Mouse (Mus musculus) embryonic facial prominence, embryonic 12.5 days (tissue): ENCODE data around the gene Elp4. TPM values are rescaled to one million over a fixed set of nuclear protein-coding genes. Genes with fewer than 3 reads are reported as not detected.

Experiments used
- ATAC-seq: fragments of 200-750 bp; cut with Nextera tagmentation; 2 replicates; pipeline ENCODE4 v1.8.0; 2017; ENCODE audit not compliant: insufficient number of reproducible peaks, insufficient read depth, low FRiP score, low TSS enrichment
- H3K27ac ChIP-seq: fragments of 300-500 bp; sonication (generic); 2 replicates; pipeline ENCODE4 v1.5.1; 2016; ENCODE audit warnings: mild to moderate bottlenecking
- H3K27me3 ChIP-seq: fragments of 300-500 bp; sonication (generic); 2 replicates; pipeline ENCODE4 v1.6.1; 2016; ENCODE audit warnings: mild to moderate bottlenecking, moderate library complexity
- H3K36me3 ChIP-seq: fragments of 300-500 bp; sonication (generic); 2 replicates; pipeline ENCODE4 v1.6.1; 2016; ENCODE audit warnings: mild to moderate bottlenecking
- H3K4me1 ChIP-seq: fragments of 300-500 bp; sonication (generic); 2 replicates; pipeline ENCODE4 v1.6.1; 2016
- H3K4me2 ChIP-seq: fragments of 300-500 bp; sonication (generic); replicated peaks from 2 replicates; pipeline ENCODE4 v1.6.1; 2016; ENCODE audit warnings: mild to moderate bottlenecking, moderate library complexity
- H3K4me3 ChIP-seq: fragments of 300-500 bp; sonication (generic); 2 replicates; pipeline ENCODE4 v1.5.1; 2016; ENCODE audit warnings: mild to moderate bottlenecking
- H3K9ac ChIP-seq: fragments of 300-500 bp; sonication (generic); 2 replicates; pipeline ENCODE4 v1.6.1; 2016; ENCODE audit warnings: mild to moderate bottlenecking, moderate library complexity
- H3K9me3 ChIP-seq: fragments of 300-500 bp; sonication (generic); 2 replicates; pipeline ENCODE4 v1.6.1; 2016; ENCODE audit warnings: mild to moderate bottlenecking, moderate library complexity
- WGBS: fragments of 180-500 bp; shearing (Covaris S2); methylation state at CpG from one replicate; pipeline ENCODE4 v1.1.7; 2016; 5-methylcytosine and 5-hydroxymethylcytosine counted together
- polyA plus RNA-seq: library from polyadenylated mRNA; unstranded; fragments of >200 nt; fragmentation: Nextera tagmentation; extraction: Ambion mirVana; gene quantifications from 2 replicates; pipeline ENCODE4 v1.2.1, GENCODE M21; 2016

Elp4 gene
- polyA plus RNA-seq, 1 experiment from 2014 or later, result 48.5 TPM

- Histone ChIP-seq H3K4me3 (no peak overlapping the region), H3K27ac (no peak overlapping the region), H3K4me2 (no peak overlapping the region), H3K4me1 (peaks cover 3% of the 10 kb centered on the region; the same call in 1 of the 2 replicates), H3K36me3 (no peaks in the 10 kb centered on the region), H3K9ac (no peak overlapping the region), H3K9me3 (no peaks in the 10 kb centered on the region), H3K27me3 (peaks cover 90% of the 10 kb centered on the region)
- WGBS, result 10% methylated on average over 5 of the region's 5 CpGs
- ATAC-seq, result no peak
These were observed 238.7 kb downstream of the Elp4 start for GRCm38 (mm10) chr2:105665491-105666250.

- Histone ChIP-seq H3K4me1 (peaks cover 5% of the 10 kb centered on the region), H3K36me3 (no peaks in the 10 kb centered on the region), H3K4me3 (no peak overlapping the region), H3K27me3 (peaks cover 89% of the 10 kb centered on the region), H3K4me2 (no peak overlapping the region), H3K9me3 (no peaks in the 10 kb centered on the region), H3K27ac (no peak overlapping the region), H3K9ac (no peak overlapping the region)
- ATAC-seq, result no peak
- WGBS, result 6% methylated on average over 5 of the region's 5 CpGs
These were observed 239.4 kb downstream of the Elp4 start for GRCm38 (mm10) chr2:105664996-105665395.

- no peak overlapping the region for H3K27ac ChIP-seq
- no peaks in the 10 kb centered on the region for H3K9me3 ChIP-seq
- peaks cover 89% of the 10 kb centered on the region for H3K27me3 ChIP-seq
- H3K4me1 ChIP-seq, result peaks cover 6% of the 10 kb centered on the region
- ATAC-seq, result no peak
- H3K36me3 ChIP-seq, result no peaks in the 10 kb centered on the region
- no peak overlapping the region for H3K9ac ChIP-seq
- WGBS, result 6% methylated on average over 10 of the region's 10 CpGs
- H3K4me2 ChIP-seq, result no peak overlapping the region
- H3K4me3 ChIP-seq, result no peak overlapping the region
These were observed 241.3 kb downstream of the Elp4 start for GRCm38 (mm10) chr2:105663101-105663511.

GRCm38 (mm10) chr2:105662606-105663005, 241.8 kb downstream of the Elp4 start:
- Histone ChIP-seq H3K27me3 (peaks cover 87% of the 10 kb centered on the region), H3K9ac (no peak overlapping the region), H3K27ac (no peak overlapping the region), H3K4me1 (peaks cover 6% of the 10 kb centered on the region), H3K4me3 (no peak overlapping the region), H3K9me3 (no peaks in the 10 kb centered on the region), H3K36me3 (no peaks in the 10 kb centered on the region), H3K4me2 (no peak overlapping the region)
- no peak for ATAC-seq
- WGBS, result 2% methylated on average over 7 of the region's 7 CpGs

- H3K9ac ChIP-seq, result no peak overlapping the region
- no peak overlapping the region for H3K4me2 ChIP-seq
- H3K27me3 ChIP-seq, result peaks cover 86% of the 10 kb centered on the region
- peaks cover 6% of the 10 kb centered on the region for H3K4me1 ChIP-seq
- no peak overlapping the region for H3K4me3 ChIP-seq
- no peak overlapping the region for H3K27ac ChIP-seq
- no peak for ATAC-seq
- no peaks in the 10 kb centered on the region for H3K9me3 ChIP-seq
- H3K36me3 ChIP-seq, result no peaks in the 10 kb centered on the region
- 3% methylated on average over 16 of the region's 16 CpGs for WGBS
These were observed 242.2 kb downstream of the Elp4 start for GRCm38 (mm10) chr2:105662121-105662520.

GRCm38 (mm10) chr2:105661623-105662066, 242.7 kb downstream of the Elp4 start:
- no peak for ATAC-seq
- Histone ChIP-seq H3K27me3 (peaks cover 86% of the 10 kb centered on the region), H3K4me1 (peaks cover 6% of the 10 kb centered on the region), H3K4me2 (no peak overlapping the region), H3K4me3 (no peak overlapping the region), H3K9me3 (no peaks in the 10 kb centered on the region), H3K9ac (no peak overlapping the region), H3K27ac (no peak overlapping the region), H3K36me3 (no peaks in the 10 kb centered on the region)
- WGBS, result 2% methylated on average over 18 of the region's 18 CpGs

- WGBS, result 2% methylated on average over 26 of the region's 26 CpGs
- Histone ChIP-seq H3K36me3 (no peaks in the 10 kb centered on the region), H3K9ac (no peak overlapping the region), H3K4me2 (no peak overlapping the region; the same call in 1 of the 2 replicates), H3K27me3 (peaks cover 84% of the 10 kb centered on the region), H3K9me3 (no peaks in the 10 kb centered on the region), H3K27ac (no peak overlapping the region), H3K4me3 (peak overlapping the region; percentile 4; the same call in 1 of the 2 replicates), H3K4me1 (peaks cover 6% of the 10 kb centered on the region)
- ATAC-seq, result no peak
These were observed 243.3 kb downstream of the Elp4 start for GRCm38 (mm10) chr2:105660874-105661622.

- peaks cover 82% of the 10 kb centered on the region for H3K27me3 ChIP-seq
- H3K4me1 ChIP-seq, result peaks cover 6% of the 10 kb centered on the region
- no peak overlapping the region for H3K9ac ChIP-seq
- H3K27ac ChIP-seq, result no peak overlapping the region
- peak overlapping the region; percentile 15 for H3K4me3 ChIP-seq
- ATAC-seq, result peak; percentile 70
- no peaks in the 10 kb centered on the region for H3K9me3 ChIP-seq
- under 1% methylated on average over 41 of the region's 41 CpGs for WGBS
- H3K36me3 ChIP-seq, result no peaks in the 10 kb centered on the region
- peak overlapping the region; percentile 27 for H3K4me2 ChIP-seq
These were observed 244.2 kb downstream of the Elp4 start for GRCm38 (mm10) chr2:105659926-105660873.

GRCm38 (mm10) chr2:105659350-105659749, 245.0 kb downstream of the Elp4 start:
- no peak overlapping the region for H3K9ac ChIP-seq
- H3K27me3 ChIP-seq, result peaks cover 74% of the 10 kb centered on the region
- peak overlapping the region; percentile 27 for H3K4me2 ChIP-seq
- no peaks in the 10 kb centered on the region for H3K36me3 ChIP-seq
- H3K9me3 ChIP-seq, result no peaks in the 10 kb centered on the region
- peaks cover 6% of the 10 kb centered on the region for H3K4me1 ChIP-seq
- H3K27ac ChIP-seq, result no peak overlapping the region
- no peak for ATAC-seq
- peak overlapping the region; percentile 15; the same call in 1 of the 2 replicates for H3K4me3 ChIP-seq
- 9% methylated on average over 9 of the region's 9 CpGs for whole genome bisulfite sequencing

- no peaks in the 10 kb centered on the region for H3K9me3 ChIP-seq
- ATAC-seq, result no peak
- H3K4me1 ChIP-seq, result peaks cover 6% of the 10 kb centered on the region
- H3K27ac ChIP-seq, result no peak overlapping the region
- no peaks in the 10 kb centered on the region for H3K36me3 ChIP-seq
- WGBS, result 82% methylated on average over 8 of the region's 8 CpGs
- H3K4me3 ChIP-seq, result no peak overlapping the region
- H3K4me2 ChIP-seq, result no peak overlapping the region
- H3K9ac ChIP-seq, result no peak overlapping the region
- H3K27me3 ChIP-seq, result peaks cover 52% of the 10 kb centered on the region
These were observed 247.9 kb downstream of the Elp4 start for GRCm38 (mm10) chr2:105656456-105656855.
